Mouse (Mus musculus): ENCODE data around the gene Erc2.

DNA sequence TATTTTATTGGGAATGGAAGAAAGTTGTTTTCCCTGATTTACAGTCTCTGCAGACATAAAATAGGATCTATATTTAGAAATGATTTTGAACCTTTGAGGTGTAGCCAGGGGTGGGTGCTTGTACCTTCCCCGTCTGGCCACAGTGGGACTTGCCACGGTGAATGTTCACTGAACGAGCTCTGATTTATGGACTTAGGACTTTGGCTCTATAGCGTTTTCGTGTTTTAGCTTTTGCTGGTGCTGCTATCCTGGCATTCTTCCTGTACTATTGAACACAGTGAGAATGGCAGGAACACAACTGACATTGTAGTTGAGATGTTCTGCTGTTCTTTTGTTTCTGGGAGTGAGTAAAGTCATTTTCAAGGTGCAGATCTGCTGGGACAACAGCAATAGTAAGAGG is 429.4 kb downstream of the Erc2 start:
- TF ChIP-seq CTCF (conservative IDR thresholded peaks at IDR 0.05; ENCODE audit: low read length) (no peak), POU5F1 (IDR thresholded peaks at IDR 0.05; ENCODE audit: borderline replicate concordance, low read length) (no peak), NANOG (IDR thresholded peaks at IDR 0.05; ENCODE audit: borderline replicate concordance, low read length) (no peak)

All from E14TG2a.4 (cell line).